Mouse (Mus musculus) limb, embryonic 10.5 days (tissue): ENCODE results near the gene Reln. TPM values are rescaled to one million over a fixed set of nuclear protein-coding genes. Genes with fewer than 3 reads are reported as not detected.

Experiments
- DNase-seq: peaks from one replicate; pipeline ENCODE4 v3.0.0-alpha.2; 2017; ENCODE audit warnings: low spot score
- H3K27ac ChIP-seq: fragments of 300-500 bp; sonication (generic); 2 replicates; pipeline ENCODE4 v1.5.1; 2016; ENCODE audit warnings: mild to moderate bottlenecking
- H3K27me3 ChIP-seq: fragments of 300-500 bp; sonication (generic); 2 replicates; pipeline ENCODE4 v1.6.1; 2016; ENCODE audit warnings: low read depth, mild to moderate bottlenecking; ENCODE audit not compliant: poor library complexity, severe bottlenecking
- H3K36me3 ChIP-seq: fragments of 300-500 bp; sonication (generic); 2 replicates; pipeline ENCODE4 v1.6.1; 2016; ENCODE audit warnings: mild to moderate bottlenecking, moderate library complexity
- H3K4me1 ChIP-seq: fragments of 300-500 bp; sonication (generic); 2 replicates; pipeline ENCODE4 v1.6.1; 2016
- H3K4me3 ChIP-seq: fragments of 300-500 bp; sonication (generic); 2 replicates; pipeline ENCODE4 v1.5.1; 2016; ENCODE audit warnings: mild to moderate bottlenecking, moderate library complexity
- H3K9me3 ChIP-seq: fragments of 300-500 bp; sonication (generic); replicated peaks from 2 replicates; pipeline ENCODE4 v1.6.1; 2016; ENCODE audit warnings: mild to moderate bottlenecking
- WGBS: fragments of 180-500 bp; shearing (Covaris S2); methylation state at CpG from one replicate; pipeline ENCODE4 v1.1.7; 2016; 5-methylcytosine and 5-hydroxymethylcytosine counted together
- polyA plus RNA-seq: library from polyadenylated mRNA; unstranded; fragments of >200 nt; fragmentation: Nextera tagmentation; extraction: Ambion mirVana; gene quantifications from 2 replicates; pipeline ENCODE4 v1.2.1, GENCODE M21; 2016

The Reln gene
- polyA plus RNA-seq, 1 experiment from 2014 or later, result 0.71 TPM

DNA sequence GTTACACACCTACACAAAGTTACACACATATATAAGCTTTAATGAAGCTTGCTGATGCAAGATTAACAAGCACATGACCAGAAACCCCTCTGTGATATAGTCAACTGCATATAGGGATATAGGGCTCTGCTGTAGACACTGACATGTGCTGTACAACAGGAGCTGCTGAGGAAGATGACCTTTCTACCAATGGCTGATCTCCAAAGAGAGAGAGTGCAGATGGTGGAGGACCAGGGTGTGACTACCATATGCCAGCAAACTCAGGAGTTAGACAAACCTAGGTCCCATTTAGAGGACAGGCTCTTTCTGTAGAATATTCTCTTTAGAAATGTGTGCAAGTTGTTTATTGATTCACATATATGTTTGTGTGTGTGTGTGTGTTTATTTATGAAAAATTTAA is 216.9 kb downstream of the Reln start:
- Histone ChIP-seq H3K27me3 (no peaks in the 10 kb centered on the region), H3K27ac (no peak overlapping the region)

DNA sequence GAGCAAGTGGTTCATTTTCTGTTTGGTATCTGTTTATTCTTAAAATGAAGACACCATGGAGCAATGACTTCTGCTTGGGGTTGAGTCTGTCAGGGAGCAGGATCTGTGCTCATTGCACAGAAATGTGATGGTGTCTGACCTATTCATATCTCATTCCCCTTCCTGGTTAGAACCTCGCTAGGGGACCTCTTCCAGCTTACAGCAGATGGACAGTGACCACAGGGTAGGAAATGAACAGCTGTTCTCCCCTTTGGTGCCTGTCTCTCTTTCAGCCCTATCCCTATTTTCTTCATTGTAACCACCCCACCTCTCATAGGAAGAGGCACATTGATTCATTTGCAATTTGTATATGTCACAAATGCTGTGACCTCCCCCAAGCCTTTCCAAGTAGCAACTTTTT is 225.2 kb downstream of the Reln start:
- Histone ChIP-seq H3K27ac (no peak overlapping the region), H3K4me3 (no peak overlapping the region), H3K4me1 (no peaks in the 10 kb centered on the region), H3K9me3 (no peaks in the 10 kb centered on the region), H3K27me3 (no peaks in the 10 kb centered on the region), H3K36me3 (no peaks in the 10 kb centered on the region)
- DNase-seq, result no peak
- WGBS, result 55% methylated on average over 1 of the region's 1 CpGs

More for the DNA sequence above, 216.9 kb downstream of the Reln start:
- no peaks in the 10 kb centered on the region for H3K4me1 ChIP-seq
- DNase-seq, result no peak
- H3K4me3 ChIP-seq, result no peak overlapping the region
- H3K9me3 ChIP-seq, result no peaks in the 10 kb centered on the region
- no peaks in the 10 kb centered on the region for H3K36me3 ChIP-seq

DNA sequence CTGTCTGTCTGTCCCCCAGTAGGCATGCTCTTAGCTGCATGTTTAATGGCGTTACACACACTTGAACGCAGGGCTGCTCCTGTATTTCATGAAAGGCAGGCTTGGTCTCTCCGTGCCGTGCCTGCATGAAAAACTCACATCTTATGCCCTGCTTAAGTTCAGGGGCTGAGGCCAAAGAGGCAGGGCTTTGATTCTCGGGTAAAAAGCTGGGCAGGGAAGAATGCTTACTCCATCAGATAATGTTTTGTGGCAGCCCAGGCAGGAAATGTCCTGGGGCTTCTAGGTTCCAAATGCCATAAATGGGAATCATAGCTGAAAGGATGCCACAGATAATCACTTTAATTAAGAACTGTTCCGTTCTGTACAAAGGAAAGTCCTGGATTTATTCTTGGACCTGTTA is 226.0 kb downstream of the Reln start:
- WGBS, result 77% methylated on average over 6 of the region's 6 CpGs
- Histone ChIP-seq H3K4me1 (no peaks in the 10 kb centered on the region), H3K27me3 (no peaks in the 10 kb centered on the region), H3K4me3 (no peak overlapping the region), H3K9me3 (no peaks in the 10 kb centered on the region), H3K27ac (no peak overlapping the region), H3K36me3 (no peaks in the 10 kb centered on the region)
- DNase-seq, result no peak

DNA sequence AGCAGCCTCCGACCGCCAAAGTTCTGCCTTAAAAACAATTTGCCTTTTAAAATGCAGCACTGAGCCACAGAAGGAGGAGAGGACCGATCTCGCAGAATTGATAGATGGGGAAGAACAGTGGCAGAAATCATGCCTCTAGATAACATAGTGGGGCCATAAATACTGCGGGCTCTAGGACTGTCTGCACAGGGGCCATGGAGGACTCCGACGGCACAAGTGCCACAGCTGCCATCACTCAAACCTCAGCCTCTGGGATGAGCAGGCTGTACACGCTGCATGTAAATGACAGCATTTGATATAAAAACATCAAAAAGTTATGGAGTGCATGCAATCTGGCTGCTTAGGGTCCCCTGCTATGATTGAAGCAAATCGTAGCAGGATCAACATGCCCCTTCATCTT is 227.6 kb downstream of the Reln start:
- no peaks in the 10 kb centered on the region for H3K27me3 ChIP-seq
- 76% methylated on average over 9 of the region's 9 CpGs for WGBS
- H3K36me3 ChIP-seq, result no peaks in the 10 kb centered on the region
- H3K4me3 ChIP-seq, result no peak overlapping the region
- no peaks in the 10 kb centered on the region for H3K4me1 ChIP-seq
- no peaks in the 10 kb centered on the region for H3K9me3 ChIP-seq
- no peak overlapping the region for H3K27ac ChIP-seq
- no peak for DNase-seq

DNA sequence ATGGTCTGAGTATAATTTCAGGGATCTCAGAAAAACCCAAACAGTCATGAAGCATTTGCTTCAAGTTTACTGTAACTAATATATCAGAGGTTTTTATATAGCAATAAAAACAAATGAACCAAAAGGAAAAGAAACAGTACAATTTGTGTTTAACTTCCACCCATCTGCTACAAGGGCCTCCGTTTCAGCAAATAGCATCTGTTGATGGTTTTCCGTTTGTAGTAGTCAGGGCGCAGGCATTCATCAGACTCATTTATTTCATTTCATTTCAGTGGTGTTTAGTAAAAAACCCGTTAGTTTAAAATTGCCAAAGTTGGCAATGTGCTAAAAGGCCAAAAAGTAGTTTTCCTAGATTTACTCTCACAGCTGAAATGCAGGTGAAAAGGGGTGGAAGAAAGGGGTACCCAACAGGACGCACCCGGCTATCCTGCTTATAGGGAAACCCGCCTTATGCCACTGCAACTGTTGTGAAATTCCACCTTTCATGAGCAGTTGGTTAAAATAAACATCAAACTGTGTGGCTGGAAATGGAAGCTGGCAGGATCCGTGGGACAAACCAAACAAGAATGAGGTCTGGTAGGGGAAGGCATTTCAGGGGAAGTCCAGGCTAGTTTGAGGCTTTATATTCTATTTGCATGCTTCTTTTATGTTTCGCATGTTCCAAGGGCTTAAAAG is 237.6 kb downstream of the Reln start:
- WGBS, result 86% methylated on average over 9 of the region's 9 CpGs

DNA sequence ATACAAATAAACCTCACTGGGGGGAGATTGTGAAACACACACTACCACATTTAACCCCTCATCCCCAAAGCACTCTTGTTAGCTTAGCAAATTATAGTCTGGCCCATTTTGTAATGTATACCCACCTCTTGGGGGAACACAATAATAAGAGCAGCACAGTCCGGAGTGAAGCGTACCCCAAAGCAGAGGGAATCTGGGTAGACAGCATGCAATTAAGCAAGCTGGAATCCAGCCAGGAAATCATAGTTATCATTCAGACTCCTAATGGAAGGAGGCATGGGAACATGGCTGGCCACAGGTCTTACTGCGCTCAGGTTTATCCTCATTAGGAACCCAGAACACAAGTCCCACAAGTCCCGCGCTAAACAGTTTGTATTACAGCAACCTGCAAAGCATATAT is 249.5 kb downstream of the Reln start:
- DNase-seq, result no peak
- Histone ChIP-seq H3K9me3 (no peaks in the 10 kb centered on the region), H3K4me3 (no peak overlapping the region), H3K27me3 (no peaks in the 10 kb centered on the region), H3K4me1 (peaks cover 8% of the 10 kb centered on the region), H3K27ac (no peak overlapping the region), H3K36me3 (no peaks in the 10 kb centered on the region)
- WGBS, result 95% methylated on average over 5 of the region's 5 CpGs

More for the DNA sequence above, 237.6 kb downstream of the Reln start:
- Histone ChIP-seq H3K9me3 (no peaks in the 10 kb centered on the region), H3K4me1 (0 out of 2 replicates have a peak, but pooled peaks cover 3% of the 10 kb centered on the region), H3K36me3 (no peaks in the 10 kb centered on the region), H3K4me3 (no peak overlapping the region), H3K27ac (no peak overlapping the region), H3K27me3 (no peaks in the 10 kb centered on the region)
- DNase-seq, result no peak

DNA sequence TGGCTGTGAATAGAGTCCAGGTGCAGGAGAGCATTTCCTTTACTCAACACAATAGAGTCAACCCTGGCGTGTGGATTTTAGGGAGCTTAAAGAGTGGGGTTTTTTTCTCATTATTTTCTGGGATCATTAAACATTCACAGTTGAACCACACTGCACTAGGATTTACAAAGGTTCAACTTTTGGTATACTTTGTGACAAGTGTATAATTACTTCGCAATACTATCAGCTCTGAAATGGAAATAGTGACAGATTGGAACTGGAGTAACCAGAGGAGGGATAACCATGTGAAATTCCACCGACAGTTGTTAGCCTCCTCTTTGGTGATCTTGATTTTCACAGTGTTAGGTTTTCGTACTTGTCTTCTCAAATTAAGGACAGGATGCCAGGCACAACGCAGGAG is 250.5 kb downstream of the Reln start:
- H3K27me3 ChIP-seq, result no peaks in the 10 kb centered on the region
- H3K4me1 ChIP-seq, result peaks cover 6% of the 10 kb centered on the region
- WGBS, result 86% methylated on average over 5 of the region's 5 CpGs
- DNase-seq, result no peak
- no peaks in the 10 kb centered on the region for H3K36me3 ChIP-seq
- no peak overlapping the region for H3K27ac ChIP-seq
- no peak overlapping the region for H3K4me3 ChIP-seq
- no peaks in the 10 kb centered on the region for H3K9me3 ChIP-seq

DNA sequence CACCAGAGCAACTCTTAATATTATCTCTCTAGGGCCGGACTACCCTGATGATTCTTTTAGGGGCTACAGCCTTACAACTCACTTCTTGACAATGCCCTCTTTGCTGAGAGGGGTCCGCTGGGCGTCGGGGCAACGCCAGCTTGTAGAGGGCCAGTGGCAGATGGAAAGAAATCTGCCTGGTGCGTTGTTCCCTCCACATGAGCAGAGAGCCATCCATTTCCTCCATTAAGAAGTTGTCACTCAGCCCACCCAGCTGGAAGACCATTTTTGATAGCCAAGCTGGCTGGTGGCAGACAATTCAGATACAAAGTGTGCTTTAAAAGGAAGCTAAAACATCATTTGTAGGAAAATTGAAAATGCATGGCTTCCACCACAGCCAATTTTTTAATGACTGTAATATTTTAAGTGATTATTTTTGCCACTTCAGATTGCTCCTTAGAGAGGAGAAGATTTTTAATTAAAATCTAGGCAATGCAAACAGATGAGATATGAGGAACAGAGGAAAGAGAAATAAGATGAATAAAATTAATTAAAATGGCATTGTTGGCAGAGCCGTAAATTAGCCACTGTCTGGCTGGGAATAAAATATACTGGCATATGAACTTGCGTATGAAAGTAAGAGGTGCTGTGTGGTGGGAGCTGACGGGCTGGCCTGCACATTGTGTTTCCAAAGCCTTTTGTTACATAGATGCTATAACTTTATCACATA is 251.2 kb downstream of the Reln start:
- peaks cover 6% of the 10 kb centered on the region for H3K4me1 ChIP-seq
- no peaks in the 10 kb centered on the region for H3K27me3 ChIP-seq
- H3K27ac ChIP-seq, result no peak overlapping the region
- WGBS, result 75% methylated on average over 9 of the region's 9 CpGs
- DNase-seq, result no peak
- H3K4me3 ChIP-seq, result no peak overlapping the region
- H3K36me3 ChIP-seq, result no peaks in the 10 kb centered on the region
- no peaks in the 10 kb centered on the region for H3K9me3 ChIP-seq

DNA sequence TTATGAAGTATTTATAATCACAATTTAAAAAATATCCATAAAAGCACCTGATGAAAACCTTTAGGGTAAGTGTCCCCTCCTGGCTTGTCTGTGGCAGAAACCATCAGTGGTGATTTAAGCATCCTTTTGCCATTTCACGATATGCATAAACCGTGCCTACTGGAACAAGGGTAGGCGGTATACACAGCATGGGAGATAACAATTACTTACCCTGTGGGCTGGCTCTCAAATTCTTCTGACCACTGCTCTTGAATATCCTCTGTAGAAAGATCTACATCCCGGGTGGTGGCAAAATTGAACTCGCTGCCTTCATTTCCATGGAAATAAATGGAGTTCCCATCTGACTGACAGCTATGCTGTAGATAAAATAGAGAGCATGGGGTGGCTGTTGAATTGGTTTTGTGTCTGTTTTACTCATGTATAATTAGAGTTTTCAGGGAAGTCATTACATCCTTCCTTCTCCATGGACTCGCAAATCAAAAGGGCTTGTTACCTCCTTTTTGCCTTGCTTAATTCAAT is 264.0 kb downstream of the Reln start:
- 92% methylated on average over 6 of the region's 6 CpGs for WGBS
- no peaks in the 10 kb centered on the region for H3K4me1 ChIP-seq
- no peaks in the 10 kb centered on the region for H3K9me3 ChIP-seq
- H3K27me3 ChIP-seq, result no peaks in the 10 kb centered on the region
- no peak for DNase-seq
- H3K27ac ChIP-seq, result no peak overlapping the region
- no peak overlapping the region for H3K4me3 ChIP-seq
- no peaks in the 10 kb centered on the region for H3K36me3 ChIP-seq

DNA sequence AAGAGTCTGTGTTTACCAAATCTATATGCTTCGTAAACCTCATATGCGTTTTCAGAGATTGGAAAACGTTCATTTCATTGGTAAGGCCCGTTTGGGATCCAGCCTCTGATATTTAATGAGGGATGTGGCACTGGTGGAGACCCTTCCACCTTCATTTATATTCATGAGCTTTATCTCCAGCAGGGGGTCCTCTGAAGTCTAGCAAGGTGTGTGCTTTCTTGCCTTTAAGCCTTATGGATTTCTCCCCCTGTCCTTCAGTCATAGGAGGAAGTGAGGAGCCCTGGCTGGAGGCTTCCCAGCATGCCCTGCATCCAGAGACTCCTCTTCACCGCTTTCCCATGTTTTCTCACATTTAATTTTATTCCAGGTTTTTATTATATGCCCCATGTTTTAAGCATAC is 269.5 kb downstream of the Reln start:
- H3K4me1 ChIP-seq, result no peaks in the 10 kb centered on the region
- H3K9me3 ChIP-seq, result no peaks in the 10 kb centered on the region; the same call in 1 of the 2 replicates
- H3K36me3 ChIP-seq, result no peaks in the 10 kb centered on the region
- no peak overlapping the region for H3K4me3 ChIP-seq
- no peak overlapping the region for H3K27ac ChIP-seq
- DNase-seq, result no peak
- 65% methylated on average over 5 of the region's 5 CpGs for WGBS
- no peaks in the 10 kb centered on the region for H3K27me3 ChIP-seq

DNA sequence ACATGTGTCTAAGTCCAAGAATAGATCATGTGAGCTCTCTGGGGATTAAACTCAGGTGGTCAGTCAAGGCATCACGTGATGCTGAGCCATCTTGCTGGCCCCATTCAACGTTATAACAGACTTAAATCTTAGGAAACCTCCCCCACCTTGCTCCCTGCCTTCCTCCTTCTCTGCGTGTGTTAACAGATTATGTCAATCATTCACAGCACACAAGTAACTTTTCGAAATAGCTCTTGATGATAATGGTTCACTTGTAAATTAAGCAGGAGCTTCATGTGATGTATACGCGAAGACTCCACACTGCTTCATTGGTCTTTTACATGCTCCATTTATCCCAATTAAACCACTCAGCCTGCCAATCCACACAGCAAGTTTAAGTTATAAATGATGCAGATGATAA is 271.9 kb downstream of the Reln start:
- H3K36me3 ChIP-seq, result no peaks in the 10 kb centered on the region
- H3K9me3 ChIP-seq, result no peaks in the 10 kb centered on the region; the same call in 1 of the 2 replicates
- H3K27ac ChIP-seq, result no peak overlapping the region
- H3K27me3 ChIP-seq, result no peaks in the 10 kb centered on the region
- DNase-seq, result no peak
- H3K4me1 ChIP-seq, result no peaks in the 10 kb centered on the region
- 90% methylated on average over 6 of the region's 6 CpGs for WGBS
- H3K4me3 ChIP-seq, result no peak overlapping the region

DNA sequence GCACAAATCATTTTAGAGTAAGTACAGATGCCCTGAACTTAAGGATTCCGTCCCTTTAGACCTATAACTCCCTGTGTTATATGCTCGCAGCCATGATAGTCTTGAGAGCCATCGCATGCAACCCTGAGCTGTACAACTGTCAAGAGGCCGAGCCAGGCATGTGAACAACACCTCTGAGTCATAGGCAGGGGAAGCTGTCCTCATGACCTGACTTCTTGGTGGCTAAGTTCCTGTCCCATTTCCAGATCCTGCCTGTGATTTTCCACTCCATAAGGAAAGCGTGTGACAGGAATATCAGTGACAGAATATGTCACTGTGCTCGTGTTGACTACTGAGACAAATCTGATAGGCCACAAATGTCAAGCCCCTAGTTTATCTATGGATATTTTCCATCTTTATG is 285.3 kb downstream of the Reln start:
- Histone ChIP-seq H3K27me3 (no peaks in the 10 kb centered on the region), H3K9me3 (no peaks in the 10 kb centered on the region), H3K4me3 (no peak overlapping the region), H3K36me3 (no peaks in the 10 kb centered on the region), H3K4me1 (no peaks in the 10 kb centered on the region), H3K27ac (no peak overlapping the region)
- no peak for DNase-seq
- 80% methylated on average over 6 of the region's 6 CpGs for WGBS

DNA sequence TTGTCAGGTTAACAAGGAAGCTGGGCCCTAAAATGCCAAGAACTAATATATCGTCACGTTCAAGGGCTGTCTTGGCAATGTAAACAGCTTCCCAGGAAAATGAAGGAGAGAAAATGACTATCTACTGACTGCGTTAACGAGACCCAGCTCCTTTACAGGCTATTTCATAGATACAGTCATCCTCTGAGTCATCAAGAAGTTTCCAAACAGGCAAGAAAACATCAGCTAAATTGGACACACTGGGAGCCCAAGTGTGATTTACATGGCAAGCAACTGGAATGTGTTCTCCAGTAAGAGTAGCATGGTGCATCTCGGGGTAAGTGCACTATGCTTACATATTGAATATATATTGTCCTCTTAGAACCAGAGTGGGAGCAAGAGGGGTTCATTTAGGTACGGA is 302.7 kb downstream of the Reln start:
- no peak overlapping the region for H3K27ac ChIP-seq
- H3K4me3 ChIP-seq, result no peak overlapping the region
- H3K9me3 ChIP-seq, result no peaks in the 10 kb centered on the region
- no peaks in the 10 kb centered on the region for H3K27me3 ChIP-seq
- 95% methylated on average over 6 of the region's 6 CpGs for WGBS
- no peak for DNase-seq
- no peaks in the 10 kb centered on the region for H3K4me1 ChIP-seq
- no peaks in the 10 kb centered on the region for H3K36me3 ChIP-seq
